Mouse (Mus musculus) C2C12 (cell line): ENCODE measurements at regions not wholly inside any gene's neighbourhood (a gene's known extent, or its start where the extent isn't known, plus 50 kb on each side); places are given as distances from the start of the nearest gene placed in this dataset.

Source experiments
- CTCF ChIP-seq: IDR thresholded peaks from one replicate; pipeline ENCODE4 v1.5.1; 2011; ENCODE audit not compliant: control insufficient read depth, insufficient read depth, insufficient read length
- FOSL1 ChIP-seq: IDR thresholded peaks from one replicate; pipeline ENCODE4 v1.8.0; 2011; ENCODE audit warnings: mild to moderate bottlenecking, low read length; ENCODE audit not compliant: poor library complexity, insufficient read depth, severe bottlenecking
- MYOD1 ChIP-seq: IDR thresholded peaks from one replicate; pipeline ENCODE4 v1.6.1; 2011; ENCODE audit warnings: low read depth; ENCODE audit not compliant: control insufficient read depth, insufficient read length
- USF1 ChIP-seq: IDR thresholded peaks from one replicate; pipeline ENCODE4 v1.6.1; 2011; ENCODE audit warnings: low read depth, mild to moderate bottlenecking, control low read depth, moderate library complexity

DNA sequence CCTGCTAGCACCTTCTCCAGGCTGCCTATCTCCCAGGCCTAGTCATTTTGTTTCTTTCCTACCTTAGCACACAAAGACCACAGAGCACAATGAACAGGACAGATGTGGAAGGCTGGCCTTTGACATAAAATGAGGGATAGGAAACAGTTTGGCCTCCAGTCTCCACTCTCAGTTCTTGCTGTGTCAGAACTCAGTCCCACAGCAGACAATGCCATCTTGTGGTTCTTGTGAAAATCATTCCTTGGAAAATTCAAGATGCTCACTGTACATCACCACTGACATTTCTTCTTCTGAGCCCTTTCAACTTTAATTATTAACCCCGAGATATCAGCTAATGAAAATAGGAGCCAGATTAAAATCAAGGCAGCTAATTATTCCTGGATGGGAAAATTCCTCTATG is 411.2 kb upstream of the Smarca2 start:
- no peak for TF ChIP-seq CTCF
- no peak for TF ChIP-seq MYOD1
- no peak for TF ChIP-seq USF1
- TF ChIP-seq FOSL1, result no peak
